Mouse (Mus musculus) kidney, embryonic 16.5 days (tissue): Measurements from ENCODE around the gene Snap25. TPM values are rescaled to one million over a fixed set of nuclear protein-coding genes. Genes with fewer than 3 reads are reported as not detected.

ENCODE experiments used
- ATAC-seq: fragments of 200-750 bp; cut with Nextera tagmentation; 2 replicates; pipeline ENCODE4 v1.8.0; 2017; ENCODE audit warnings: moderate TSS enrichment; ENCODE audit not compliant: low FRiP score, low TSS enrichment
- H3K27ac ChIP-seq: fragments of 300-500 bp; sonication (generic); 2 replicates; pipeline ENCODE4 v1.5.1; 2014; ENCODE audit warnings: low read length
- H3K27me3 ChIP-seq: fragments of 300-500 bp; sonication (generic); 2 replicates; pipeline ENCODE4 v1.6.1; 2014; ENCODE audit warnings: low read length, control low read depth, mixed read lengths; ENCODE audit not compliant: insufficient read depth
- H3K36me3 ChIP-seq: fragments of 300-500 bp; sonication (generic); 2 replicates; pipeline ENCODE4 v1.6.1; 2014; ENCODE audit warnings: low read length, control low read depth, mixed read lengths; ENCODE audit not compliant: insufficient read depth
- H3K4me1 ChIP-seq: fragments of 300-500 bp; sonication (generic); 2 replicates; pipeline ENCODE4 v1.6.1; 2014; ENCODE audit warnings: low read length, control low read depth, mixed read lengths; ENCODE audit not compliant: insufficient read depth
- H3K4me2 ChIP-seq: fragments of 300-500 bp; sonication (generic); replicated peaks from 2 replicates; pipeline ENCODE4 v1.6.1; 2014; ENCODE audit warnings: low read depth, low read length
- H3K4me3 ChIP-seq: fragments of 300-500 bp; sonication (generic); 2 replicates; pipeline ENCODE4 v1.5.1; 2014; ENCODE audit warnings: mild to moderate bottlenecking, low read length
- H3K9ac ChIP-seq: fragments of 300-500 bp; sonication (generic); replicated peaks from 2 replicates; pipeline ENCODE4 v1.6.1; 2014; ENCODE audit warnings: low read length
- H3K9me3 ChIP-seq: fragments of 300-500 bp; sonication (generic); 2 replicates; pipeline ENCODE4 v1.6.1; 2016; ENCODE audit warnings: low read length, control low read depth
- WGBS: fragments of 180-500 bp; shearing (Covaris S2); extraction: QIAGEN DNeasy Blood & Tissue Kit; methylation state at CpG from one replicate; pipeline ENCODE4 v1.1.7; 2014; 5-methylcytosine and 5-hydroxymethylcytosine counted together
- polyA plus RNA-seq: library from polyadenylated mRNA; unstranded; fragments of >200 nt; fragmentation: Nextera tagmentation; extraction: Ambion mirVana; gene quantifications from 2 replicates; pipeline ENCODE4 v1.2.1, GENCODE M21; 2015

The Snap25 gene
- polyA plus RNA-seq, 1 experiment from 2014 or later = 1.2 TPM

- peak; percentile 94 for ATAC-seq
- Histone ChIP-seq H3K27ac (peak overlapping the region; percentile 74), H3K36me3 (no peaks in the 10 kb centered on the region), H3K9ac (peak overlapping the region; percentile 72), H3K4me3 (peak overlapping the region; percentile 58), H3K4me1 (peaks cover 22% of the 10 kb centered on the region), H3K9me3 (no peaks in the 10 kb centered on the region), H3K27me3 (no peaks in the 10 kb centered on the region; the same call in 1 of the 2 replicates), H3K4me2 (peak overlapping the region; percentile 93)
- 1% methylated on average over 24 of the region's 24 CpGs for WGBS
These were observed 33.7 kb upstream of the Snap25 start for GRCm38 (mm10) chr2:136679280-136680221.

- H3K36me3 ChIP-seq = no peaks in the 10 kb centered on the region
- H3K4me2 ChIP-seq = no peak overlapping the region
- no peak overlapping the region for H3K4me3 ChIP-seq
- H3K9ac ChIP-seq = no peak overlapping the region
- no peaks in the 10 kb centered on the region for H3K9me3 ChIP-seq
- WGBS = 60% methylated on average over 11 of the region's 11 CpGs
- ATAC-seq = no peak
- no peak overlapping the region for H3K27ac ChIP-seq
- no peaks in the 10 kb centered on the region; the same call in 1 of the 2 replicates for H3K27me3 ChIP-seq
- H3K4me1 ChIP-seq = peaks cover 22% of the 10 kb centered on the region
These were observed 30.9 kb upstream of the Snap25 start for GRCm38 (mm10) chr2:136682146-136682860.

- no peak overlapping the region for H3K4me2 ChIP-seq
- no peaks in the 10 kb centered on the region for H3K9me3 ChIP-seq
- no peak overlapping the region for H3K4me3 ChIP-seq
- no peak overlapping the region for H3K27ac ChIP-seq
- no peak overlapping the region for H3K9ac ChIP-seq
- H3K4me1 ChIP-seq = 0 out of 2 replicates have a peak, but pooled peaks cover 7% of the 10 kb centered on the region
- no peaks in the 10 kb centered on the region for H3K27me3 ChIP-seq
- ATAC-seq = no peak; the same call in 1 of the 2 replicates
- 57% methylated on average over 3 of the region's 3 CpGs for WGBS
- H3K36me3 ChIP-seq = no peaks in the 10 kb centered on the region
These were observed 27.1 kb upstream of the Snap25 start for GRCm38 (mm10) chr2:136686195-136686594.

GRCm38 (mm10) chr2:136687316-136687715 lies 25.9 kb upstream of the Snap25 start:
- Histone ChIP-seq H3K9ac (no peak overlapping the region), H3K36me3 (no peaks in the 10 kb centered on the region), H3K27ac (no peak overlapping the region), H3K4me3 (no peak overlapping the region), H3K9me3 (no peaks in the 10 kb centered on the region), H3K27me3 (no peaks in the 10 kb centered on the region), H3K4me2 (no peak overlapping the region), H3K4me1 (0 out of 2 replicates have a peak, but pooled peaks cover 3% of the 10 kb centered on the region)
- 84% methylated on average over 4 of the region's 4 CpGs for WGBS
- no peak for ATAC-seq

GRCm38 (mm10) chr2:136689476-136689875 lies 23.8 kb upstream of the Snap25 start:
- Histone ChIP-seq H3K9me3 (no peaks in the 10 kb centered on the region), H3K9ac (no peak overlapping the region), H3K27me3 (no peaks in the 10 kb centered on the region), H3K4me3 (no peak overlapping the region), H3K36me3 (no peaks in the 10 kb centered on the region), H3K4me2 (no peak overlapping the region), H3K4me1 (no peaks in the 10 kb centered on the region), H3K27ac (no peak overlapping the region)
- ATAC-seq = no peak
- 68% methylated on average over 4 of the region's 4 CpGs for WGBS

GRCm38 (mm10) chr2:136691681-136692080 lies 21.6 kb upstream of the Snap25 start:
- H3K27me3 ChIP-seq = no peaks in the 10 kb centered on the region
- WGBS = 75% methylated on average over 1 of the region's 1 CpGs
- no peaks in the 10 kb centered on the region for H3K36me3 ChIP-seq
- no peaks in the 10 kb centered on the region for H3K9me3 ChIP-seq
- no peak overlapping the region for H3K9ac ChIP-seq
- no peak overlapping the region for H3K4me3 ChIP-seq
- no peak overlapping the region for H3K4me2 ChIP-seq
- no peak for ATAC-seq
- no peaks in the 10 kb centered on the region for H3K4me1 ChIP-seq
- no peak overlapping the region for H3K27ac ChIP-seq

GRCm38 (mm10) chr2:136699429-136700227 lies 13.6 kb upstream of the Snap25 start:
- no peak for ATAC-seq
- Histone ChIP-seq H3K9ac (no peak overlapping the region), H3K27me3 (no peaks in the 10 kb centered on the region), H3K27ac (no peak overlapping the region), H3K4me2 (no peak overlapping the region), H3K36me3 (no peaks in the 10 kb centered on the region), H3K4me3 (no peak overlapping the region), H3K9me3 (no peaks in the 10 kb centered on the region), H3K4me1 (no peaks in the 10 kb centered on the region)
- 65% methylated on average over 3 of the region's 3 CpGs for WGBS

GRCm38 (mm10) chr2:136703376-136703775 lies 9.9 kb upstream of the Snap25 start:
- Histone ChIP-seq H3K27ac (no peak overlapping the region), H3K4me3 (no peak overlapping the region), H3K36me3 (no peaks in the 10 kb centered on the region), H3K4me2 (no peak overlapping the region), H3K9me3 (no peaks in the 10 kb centered on the region), H3K9ac (no peak overlapping the region), H3K27me3 (no peaks in the 10 kb centered on the region), H3K4me1 (no peaks in the 10 kb centered on the region)
- 67% methylated on average over 2 of the region's 2 CpGs for WGBS
- ATAC-seq = no peak

- no peak overlapping the region for H3K9ac ChIP-seq
- 50% methylated on average over 3 of the region's 3 CpGs for WGBS
- no peaks in the 10 kb centered on the region for H3K9me3 ChIP-seq
- no peaks in the 10 kb centered on the region; the same call in 1 of the 2 replicates for H3K27me3 ChIP-seq
- no peak overlapping the region for H3K27ac ChIP-seq
- H3K36me3 ChIP-seq = no peaks in the 10 kb centered on the region
- ATAC-seq = no peak
- H3K4me1 ChIP-seq = peaks cover 6% of the 10 kb centered on the region
- no peak overlapping the region for H3K4me3 ChIP-seq
- H3K4me2 ChIP-seq = no peak overlapping the region
These were observed 2.1 kb upstream of the Snap25 start for GRCm38 (mm10) chr2:136711155-136711554.
